In the genomic region with DNA sequence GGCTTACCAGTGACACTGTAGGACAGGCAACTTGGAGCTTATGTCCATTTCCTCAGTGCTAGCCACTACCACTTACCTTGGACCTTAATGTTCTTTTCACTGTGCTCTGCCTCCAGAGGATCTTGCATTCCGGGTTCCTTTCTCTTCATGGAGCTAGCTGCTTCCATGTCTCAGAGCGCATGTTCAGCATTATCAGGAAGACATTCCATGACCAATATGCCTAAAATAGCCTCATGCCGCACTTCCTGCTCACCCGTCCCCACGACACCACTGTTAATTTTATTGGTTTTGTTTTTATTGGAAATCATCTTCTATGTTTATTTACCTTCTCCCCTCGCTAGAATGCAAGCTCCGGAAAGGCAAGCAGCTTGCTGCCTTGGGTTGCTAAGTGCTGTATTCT, we compare ENCODE assay signal across 14 mouse cellular contexts. TPM values are rescaled to one million over a fixed set of nuclear protein-coding genes. Genes with fewer than 3 reads are reported as not detected.
DNase-seq lines count a peak whose midpoint lies in the region; ATAC-seq lines count a peak whose summit lies in the region.
"Had no signal": no experiment of that assay in that cellular context is flagged by ENCODE, and none has a peak within 500 bp of the region (broad histone marks: within the 10 kb centered on the region; RNA-seq: fewer than 3 reads in every experiment).

No protein-coding gene starts in this region.

- DNase-seq in heart, embryonic 10.5 days (ENCODE audit: low spot score), result no peak
- DNase-seq in kidney, adult 18-20 months, result peak; percentile 14
- DNase-seq in urinary bladder, postnatal 14 days (ENCODE audit: low spot score), result no peak
- no peak for DNase-seq in ovary, postnatal 10 days (ENCODE audit: low spot score)
- DNase-seq in testis, postnatal 14 days (ENCODE audit: low spot score), result no peak
- DNase-seq: adrenal gland, adult 2 months; embryo, embryonic 11 days; gastrocnemius, postnatal 25 days; thymus, postnatal 25 days had no signal

- no peak for ATAC-seq in intestine, embryonic 15.5 days
- ATAC-seq in intestine, embryonic 16.5 days, result no peak

- H3K4me1 ChIP-seq in intestine, embryonic 15.5 days (replicated peaks), result peaks cover 8% of the 10 kb centered on the region; the same call in 1 of the 2 replicates
- peaks cover 3% of the 10 kb centered on the region; the same call in 1 of the 2 replicates for H3K4me1 ChIP-seq in intestine, embryonic 16.5 days (ENCODE audit: control insufficient read depth, insufficient read depth, low read length)
- H3K4me1 ChIP-seq in brown adipose tissue, adult 24 weeks (ENCODE audit: control insufficient read depth, insufficient read depth, insufficient read length, low read length), result no peaks in the 10 kb centered on the region
- H3K4me1 ChIP-seq in heart, embryonic 10.5 days, result peaks cover 34% of the 10 kb centered on the region
- H3K4me1 ChIP-seq: forebrain, embryonic 12.5 days; liver, embryonic 15.5 days had no signal

- no peaks in the 10 kb centered on the region for H3K9me3 ChIP-seq in intestine, embryonic 15.5 days
- H3K9me3 ChIP-seq in intestine, embryonic 16.5 days (ENCODE audit: control insufficient read depth, low read length), result no peaks in the 10 kb centered on the region
- H3K9me3 ChIP-seq in heart, embryonic 10.5 days, result no peaks in the 10 kb centered on the region
- H3K9me3 ChIP-seq: forebrain, embryonic 12.5 days; liver, embryonic 15.5 days had no signal

- no peak overlapping the region for H3K4me3 ChIP-seq in intestine, embryonic 15.5 days (replicated peaks)
- no peak overlapping the region for H3K4me3 ChIP-seq in intestine, embryonic 16.5 days (ENCODE audit: low read length)
- 0 out of 2 replicates have a peak overlapping the region, but pooled peaks have one; percentile 3 for H3K4me3 ChIP-seq in brown adipose tissue, adult 24 weeks (ENCODE audit: insufficient read depth, low read depth, low read length)
- H3K4me3 ChIP-seq in heart, embryonic 10.5 days, result peak overlapping the region; percentile 12; the same call in 1 of the 2 replicates
- H3K4me3 ChIP-seq: forebrain, embryonic 12.5 days; liver, embryonic 15.5 days had no signal

- 42% methylated on average over 7 of the region's 7 CpGs for WGBS in intestine, embryonic 15.5 days
- 48% methylated on average over 7 of the region's 7 CpGs for WGBS in intestine, embryonic 16.5 days
- WGBS in heart, embryonic 10.5 days, result 27% methylated on average over 7 of the region's 7 CpGs

- no peaks in the 10 kb centered on the region for H3K27me3 ChIP-seq in intestine, embryonic 15.5 days (replicated peaks)
- no peaks in the 10 kb centered on the region for H3K27me3 ChIP-seq in intestine, embryonic 16.5 days (replicated peaks; ENCODE audit: control insufficient read depth, insufficient read depth, low read length)
- H3K27me3 ChIP-seq in heart, embryonic 10.5 days (ENCODE audit: insufficient read depth, poor library complexity, severe bottlenecking), result no peaks in the 10 kb centered on the region
- H3K27me3 ChIP-seq: forebrain, embryonic 12.5 days; liver, embryonic 15.5 days had no signal

- no peak overlapping the region for H3K27ac ChIP-seq in intestine, embryonic 15.5 days
- H3K27ac ChIP-seq in intestine, embryonic 16.5 days (ENCODE audit: low read length), result no peak overlapping the region
- no peak overlapping the region for H3K27ac ChIP-seq in brown adipose tissue, adult 24 weeks (replicated peaks; ENCODE audit: low read depth, low read length)
- peak overlapping the region; percentile 81 for H3K27ac ChIP-seq in heart, embryonic 10.5 days
- H3K27ac ChIP-seq: forebrain, embryonic 12.5 days; liver, embryonic 15.5 days had no signal

- peak overlapping the region; percentile 31; the same call in 1 of the 2 replicates for H3K4me2 ChIP-seq in intestine, embryonic 15.5 days (replicated peaks)
- no peak overlapping the region for H3K4me2 ChIP-seq in intestine, embryonic 16.5 days (ENCODE audit: low read depth, low read length)
- H3K4me2 ChIP-seq: forebrain, embryonic 12.5 days; liver, embryonic 15.5 days had no signal

- no peaks in the 10 kb centered on the region for H3K36me3 ChIP-seq in intestine, embryonic 15.5 days
- H3K36me3 ChIP-seq in intestine, embryonic 16.5 days (ENCODE audit: control insufficient read depth, insufficient read depth, low read length), result no peaks in the 10 kb centered on the region
- H3K36me3 ChIP-seq in heart, embryonic 10.5 days, result no peaks in the 10 kb centered on the region
- H3K36me3 ChIP-seq: forebrain, embryonic 12.5 days; liver, embryonic 15.5 days had no signal

- H3K9ac ChIP-seq in intestine, embryonic 15.5 days, result no peak overlapping the region
- no peak overlapping the region for H3K9ac ChIP-seq in intestine, embryonic 16.5 days (ENCODE audit: low read depth, low read length)
- H3K9ac ChIP-seq: forebrain, embryonic 12.5 days; liver, embryonic 15.5 days had no signal

RNA-seq across cellular contexts. Expression of a gene that starts 21.9 kb away (rescaled TPM):
- polyA plus RNA-seq in intestine, embryonic 15.5 days (2015; fragmentation: Nextera tagmentation; extraction: Ambion mirVana), result 15.7 and 19.6 TPM in 2 replicates
- polyA plus RNA-seq in intestine, embryonic 16.5 days (2015; fragmentation: Nextera tagmentation; extraction: Ambion mirVana), result 14.6 and 16.3 TPM in 2 replicates
- polyA plus RNA-seq in brown adipose tissue, adult 24 weeks (2012; ENCODE audit: insufficient read depth, insufficient read length, missing spikeins), result 9.5 and 22.8 TPM in 2 replicates
- polyA plus RNA-seq in heart, embryonic 10.5 days (2016; fragmentation: Nextera tagmentation; extraction: Ambion mirVana), result 29.1 and 34.1 TPM in 2 replicates

RNA-seq across cellular contexts. Expression of a gene that starts 24.5 kb away (rescaled TPM):
- polyA plus RNA-seq in intestine, embryonic 15.5 days (2015; fragmentation: Nextera tagmentation; extraction: Ambion mirVana), result 41.8 and 43.4 TPM in 2 replicates
- polyA plus RNA-seq in intestine, embryonic 16.5 days (2015; fragmentation: Nextera tagmentation; extraction: Ambion mirVana), result 28.6 and 28.8 TPM in 2 replicates
- 27.0 and 35.8 TPM in 2 replicates for polyA plus RNA-seq in brown adipose tissue, adult 24 weeks (2012; ENCODE audit: insufficient read depth, insufficient read length, missing spikeins)
- 39.5 and 40.6 TPM in 2 replicates for polyA plus RNA-seq in heart, embryonic 10.5 days (2016; fragmentation: Nextera tagmentation; extraction: Ambion mirVana)

Comparison
In these comparisons a context has a peak if more than half of its experiments do, and no peak if none do; other contexts are left out.
1. H3K4me3 ChIP-seq: peak in brown adipose tissue, adult 24 weeks (single experiment) and heart, embryonic 10.5 days (single experiment); none in intestine, embryonic 15.5 days (single experiment) and intestine, embryonic 16.5 days (single experiment).